In the genomic region with DNA sequence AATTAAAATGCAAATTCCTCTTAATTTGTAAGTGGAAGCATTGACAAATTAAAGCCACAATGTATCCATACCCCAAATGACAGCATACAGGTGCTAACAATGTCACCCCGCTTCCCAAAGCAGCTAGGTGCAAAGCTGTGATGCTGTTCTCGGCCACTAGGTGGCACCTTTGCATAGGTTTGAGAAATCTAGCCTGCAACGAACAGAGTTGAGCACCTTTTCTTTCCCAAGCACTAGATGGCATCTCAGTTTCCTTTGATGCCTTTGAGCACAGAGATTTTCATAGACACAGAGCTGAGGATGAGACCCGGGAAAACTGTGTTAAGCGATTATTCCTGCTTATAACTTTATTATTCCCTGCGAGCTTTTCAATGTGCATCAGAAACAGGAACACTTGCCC, we compare ENCODE assay signal across 8 mouse cellular contexts.
DNase-seq lines count a peak whose midpoint lies in the region; ATAC-seq lines count a peak whose summit lies in the region.

No protein-coding gene starts in this region.

- DNase-seq in cerebellum, postnatal 25 days, result peak; percentile 91 to 94
- DNase-seq in gastrocnemius, adult 8-10 months (ENCODE audit: low spot score in 2 of 2), result peak; percentile 4 to 21
- DNase-seq in left cerebral cortex, adult 8-10 months (ENCODE audit: low spot score in 2 of 2), result peak; percentile 42 to 81
- peak; percentile 72 for DNase-seq in right cerebral cortex, postnatal 25 days

- ATAC-seq in activated CD4-positive, CD25-positive, alpha-beta regulatory T cell, adult 4 months, result peak; percentile 85
- peak; percentile 70 for ATAC-seq in inflammation-experienced regulatory T-cells, adult 6 months
- peak; percentile 95 for ATAC-seq in megakaryocyte-erythroid progenitor cell, adult 5-6 weeks (replicated peaks; ENCODE audit: low FRiP score, low TSS enrichment, poor library complexity, severe bottlenecking)
- no peak; the same call in 1 of the 2 replicates for ATAC-seq in erythroblast, adult 5-6 weeks (replicated peaks; ENCODE audit: low FRiP score, poor library complexity, severe bottlenecking)

Comparison
In these comparisons a context has a peak if more than half of its experiments do, and no peak if none do; other contexts are left out.
1. DNase-seq: peak in every context shown above with its lines; median percentile 92 in cerebellum, postnatal 25 days; 72 in right cerebral cortex, postnatal 25 days; 62 in left cerebral cortex, adult 8-10 months; 12 in gastrocnemius, adult 8-10 months.